Mouse (Mus musculus): Measurements from ENCODE around the gene Shisa9.

DNA sequence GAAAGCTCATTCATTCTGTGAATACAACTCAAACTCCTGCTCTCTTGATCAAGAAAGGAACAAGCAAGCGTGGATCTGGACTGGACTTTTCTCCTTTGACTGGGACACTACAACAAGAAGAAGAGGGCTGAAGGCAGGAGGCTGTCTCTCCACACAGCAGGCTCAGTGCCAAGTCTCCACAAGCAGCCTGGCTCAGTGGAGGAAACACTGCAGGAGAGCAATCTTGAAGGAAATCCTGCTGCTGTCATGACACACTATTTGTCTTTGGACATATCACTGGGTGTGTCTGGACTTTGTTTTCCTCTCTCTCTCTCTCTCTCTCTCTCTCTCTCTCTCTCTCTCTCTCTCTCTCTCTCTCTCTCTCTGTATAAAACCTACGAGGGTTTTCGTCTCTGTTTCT, 249.4 kb downstream of the Shisa9 start:
- TF ChIP-seq EP300 (IDR thresholded peaks at IDR 0.05; ENCODE audit: insufficient read depth, low read depth, low read length) (no peak), CTCF (IDR thresholded peaks at IDR 0.05) (no peak), POLR2A (IDR thresholded peaks at IDR 0.05; ENCODE audit: insufficient read depth, low read depth, low read length) (no peak)

Measured in heart, adult 2 months (tissue).